Mouse (Mus musculus): ENCODE results near the gene Gon7.

The Gon7 gene

DNA sequence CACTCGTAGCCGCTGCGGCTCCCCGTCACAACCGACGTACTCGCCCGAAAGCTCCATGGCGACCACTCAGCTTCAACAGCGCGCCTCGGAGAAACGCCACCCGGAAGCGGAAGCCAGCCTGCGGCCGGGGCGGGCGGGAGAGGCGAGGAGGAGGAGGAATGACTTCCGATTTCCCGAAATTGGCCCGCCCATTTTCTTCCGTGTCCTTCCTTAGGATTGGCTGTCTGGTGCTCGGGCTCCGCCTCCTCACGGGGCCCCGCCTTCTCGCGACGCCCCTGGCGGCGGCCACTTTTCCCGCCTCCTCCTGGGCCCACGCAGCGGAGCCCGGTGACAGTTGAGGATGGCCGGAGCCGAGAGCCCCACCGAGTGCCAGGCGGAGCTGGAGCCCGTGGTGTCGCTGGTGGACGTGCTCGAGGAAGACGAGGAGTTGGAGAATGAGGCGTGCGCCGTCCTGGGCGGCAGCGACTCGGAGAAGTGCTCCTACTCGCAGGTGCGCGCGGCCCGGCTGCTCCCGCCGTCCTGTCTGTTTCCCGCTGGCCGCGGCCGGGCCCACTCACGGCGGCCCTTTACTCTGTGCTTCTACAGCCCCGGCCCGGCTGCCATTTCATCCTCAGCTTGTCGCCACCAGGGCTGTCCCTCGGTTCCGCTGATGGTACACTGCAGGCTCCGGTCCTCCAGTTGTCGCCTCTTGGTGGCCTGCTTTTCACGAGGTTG lies at the start of gene Gon7, which contains the start of the genes Gm28051 and Ubr7:
Gon7 (minus strand) TSS at position 115 of the 714 bp plus-strand sequence.
Gm28051 (minus strand) TSS at position 77 of the 714 bp plus-strand sequence.
Ubr7 (plus strand) TSS at position 279 of the 714 bp plus-strand sequence.
- peak; percentile 95 for DNase-seq (ENCODE audit: low spot score in 2 of 2)

DNA sequence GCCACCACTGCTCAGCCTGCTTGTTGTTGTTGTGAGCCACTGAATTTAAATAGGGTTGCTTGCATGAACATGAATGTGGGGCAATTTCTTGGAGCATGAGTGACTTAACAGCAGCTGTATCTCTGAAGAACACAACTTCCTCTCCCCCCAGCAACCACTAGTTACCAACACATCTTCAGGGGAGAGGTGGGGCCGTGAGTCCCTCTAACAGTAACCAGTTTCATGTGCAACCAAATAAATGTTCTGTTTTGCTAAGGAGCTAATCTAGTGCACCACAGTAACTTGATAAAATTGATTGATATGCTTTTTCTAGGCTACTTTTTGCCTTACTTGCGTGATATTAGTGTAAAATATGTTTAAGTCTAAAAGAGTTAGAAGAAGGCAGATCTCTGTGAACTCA lies 41.9 kb upstream of the Gon7 start:
- no peak for DNase-seq (ENCODE audit: low spot score in 2 of 2)

DNA sequence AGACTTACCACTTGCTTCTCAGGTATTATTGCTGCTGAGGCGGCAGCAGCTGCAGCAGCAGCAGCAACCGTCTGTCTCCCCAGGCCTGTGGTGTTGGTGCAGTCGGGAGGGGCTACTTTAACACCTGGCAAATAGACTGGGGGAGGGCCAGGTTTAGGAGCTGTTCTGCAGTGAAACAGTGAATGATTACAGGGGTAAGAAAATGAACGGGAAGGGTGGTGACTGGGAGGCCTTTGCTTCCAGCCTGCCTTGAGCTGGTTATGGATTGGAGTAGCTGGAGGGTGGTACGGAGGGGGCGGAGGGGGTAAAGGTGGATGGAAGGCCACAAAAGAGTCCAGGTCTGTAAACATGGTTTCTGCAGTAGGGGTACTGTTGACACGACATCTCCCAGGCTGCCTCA lies 30.3 kb upstream of the Gon7 start:
- DNase-seq (ENCODE audit: low spot score in 2 of 2): no peak

DNA sequence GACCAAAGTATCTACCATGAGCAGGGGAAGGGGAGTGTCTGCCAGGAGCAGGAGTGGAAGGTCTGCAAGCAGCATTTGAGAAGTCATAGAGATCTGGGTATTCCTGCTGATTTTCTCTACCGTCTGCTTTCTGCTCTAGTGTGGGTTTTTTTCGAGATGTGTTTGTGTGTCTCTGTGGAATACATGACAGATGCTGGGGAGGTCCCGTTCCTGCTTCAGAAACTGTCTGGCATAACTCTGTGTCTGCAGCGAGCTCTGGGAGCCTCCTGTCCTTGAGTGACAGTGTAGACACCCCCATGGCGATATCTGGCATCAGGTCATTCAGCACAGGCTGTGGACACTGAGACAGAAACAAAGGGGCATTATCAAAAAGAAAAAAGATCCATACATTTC lies 28.0 kb upstream of the Gon7 start:
- no peak for DNase-seq (ENCODE audit: low spot score in 2 of 2)

DNA sequence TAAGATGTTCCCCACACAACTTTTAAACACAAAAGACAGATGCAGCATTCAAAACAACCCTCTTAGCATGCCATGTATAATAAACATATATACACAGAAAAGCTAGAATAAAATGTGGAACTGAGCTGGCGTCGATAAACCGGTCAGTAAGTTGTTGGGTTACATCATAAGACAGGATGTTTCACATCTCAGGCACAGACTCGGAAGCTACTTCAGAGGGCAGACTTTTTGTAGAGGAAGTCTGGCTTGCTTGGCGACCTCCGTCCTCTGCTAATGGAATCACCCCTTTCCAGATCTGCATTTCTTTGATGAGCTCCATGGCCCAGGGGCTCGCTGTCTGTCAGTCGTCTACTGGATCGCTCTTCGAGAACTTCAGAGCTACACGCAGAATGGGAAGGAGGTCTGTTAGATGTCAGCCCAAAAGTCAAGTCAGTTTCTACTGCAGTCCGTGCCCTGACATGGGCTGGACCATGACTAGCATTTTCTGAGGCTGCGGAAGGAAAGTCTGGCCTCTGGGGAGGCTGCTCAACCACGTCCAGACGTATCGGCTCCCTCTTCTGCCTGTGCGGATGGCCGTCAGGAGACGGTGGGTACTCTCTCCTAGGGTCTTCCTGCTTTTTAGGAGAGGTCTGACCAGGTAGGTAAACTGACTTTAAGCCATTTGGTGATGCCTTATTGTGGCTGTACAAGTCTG lies 27.4 kb upstream of the Gon7 start:
- no peak for DNase-seq (ENCODE audit: low spot score in 2 of 2)

DNA sequence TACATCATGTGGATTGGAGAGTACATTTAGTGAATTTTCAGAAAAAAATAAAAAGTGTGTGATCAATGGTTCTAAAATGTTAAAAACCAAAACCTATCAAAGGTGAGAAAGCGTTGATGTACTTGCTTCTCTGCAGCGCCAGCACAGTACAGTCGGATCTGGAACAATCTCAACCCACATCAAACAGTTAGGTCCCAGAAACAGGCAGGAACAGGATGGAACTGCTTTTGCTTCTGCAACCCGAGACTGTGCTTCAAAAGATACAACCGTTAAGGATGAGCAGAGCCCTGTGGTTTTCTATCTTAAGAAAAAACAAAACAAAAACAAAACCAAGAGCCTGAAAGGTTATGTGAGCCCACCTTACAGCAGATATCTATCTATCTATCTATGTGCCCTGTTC lies 25.2 kb upstream of the Gon7 start:
- no peak for DNase-seq (ENCODE audit: low spot score in 2 of 2)

DNA sequence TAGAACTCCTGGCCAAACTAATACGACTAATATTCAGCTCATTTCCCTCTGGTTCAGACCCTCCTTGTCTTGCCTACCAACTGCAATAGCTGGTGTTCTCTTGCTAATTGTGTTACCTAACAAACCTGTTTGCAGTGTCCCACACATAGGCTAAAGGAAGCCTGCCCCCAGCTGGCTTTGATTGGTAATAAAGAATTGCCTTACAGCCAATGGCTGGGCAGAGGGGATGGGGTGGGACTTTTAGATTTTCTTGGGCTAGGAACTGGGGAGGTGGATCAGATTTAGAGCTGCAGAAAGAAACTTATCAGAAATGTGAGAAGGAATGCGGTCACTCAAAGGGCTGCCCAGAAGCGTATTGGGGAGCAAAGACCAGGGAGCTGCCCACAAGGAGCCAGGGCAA lies 21.8 kb upstream of the Gon7 start:
- DNase-seq (ENCODE audit: low spot score in 2 of 2): no peak

DNA sequence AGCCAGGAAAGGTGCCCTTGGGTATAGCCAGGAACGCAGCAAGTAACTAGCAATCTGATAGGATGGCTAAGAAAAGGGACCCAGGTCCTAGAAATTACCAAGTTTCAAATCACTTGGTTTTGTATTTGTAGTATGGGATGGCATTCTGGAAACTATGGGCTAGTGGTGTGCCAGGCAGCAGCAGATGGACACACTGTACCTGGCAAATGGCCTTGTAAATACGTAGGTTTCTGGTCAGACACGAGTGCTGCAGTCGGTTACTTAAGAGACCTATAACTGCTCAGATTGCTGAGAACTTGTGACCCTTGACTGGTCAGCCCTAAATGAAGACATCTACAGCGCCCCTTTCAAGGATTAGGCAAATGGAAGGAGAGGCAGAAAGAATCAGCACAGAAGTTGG lies 20.5 kb upstream of the Gon7 start:
- no peak for DNase-seq (ENCODE audit: low spot score in 2 of 2)

DNA sequence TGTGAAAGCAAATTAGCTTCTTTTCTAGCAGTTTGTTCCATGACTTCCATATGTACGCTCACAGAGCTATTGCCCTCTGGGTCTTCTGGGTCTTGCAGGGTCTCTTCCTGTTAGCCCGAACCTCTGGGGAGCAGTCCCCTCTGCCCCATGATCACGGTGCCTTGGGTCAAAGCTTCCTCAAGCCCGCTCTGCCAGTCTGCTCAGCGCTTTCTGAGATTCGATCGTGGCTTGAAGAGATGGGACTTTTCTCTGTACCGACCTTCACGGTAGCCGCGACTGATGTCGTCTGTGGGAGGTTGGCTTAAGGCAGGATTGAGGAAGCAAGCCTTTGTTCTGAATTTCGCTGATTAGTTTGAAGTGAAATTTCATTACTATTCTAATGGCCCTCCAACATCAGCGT lies 18.4 kb upstream of the Gon7 start:
- no peak for DNase-seq (ENCODE audit: low spot score in 2 of 2)

DNA sequence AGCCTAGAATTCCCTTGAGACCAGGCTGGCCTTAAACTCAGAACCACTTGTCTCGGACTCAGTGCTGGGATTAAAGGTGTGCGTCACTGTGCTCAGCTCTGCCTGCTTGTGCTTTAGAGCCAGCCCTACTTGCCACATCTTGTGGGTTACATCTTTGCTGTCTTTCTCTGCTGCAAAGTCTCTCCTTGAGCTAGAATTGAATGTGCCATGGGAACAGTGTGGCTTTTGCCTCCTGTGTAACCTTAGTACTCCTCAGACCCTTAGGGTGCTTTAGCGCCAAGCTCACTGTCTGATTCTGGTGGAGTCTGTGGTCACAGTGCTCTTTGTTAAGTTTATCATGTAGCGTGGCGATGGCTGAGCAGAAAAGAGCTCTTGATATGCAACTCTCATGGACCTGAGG lies 15.1 kb upstream of the Gon7 start:
- DNase-seq (ENCODE audit: low spot score in 2 of 2): no peak

DNA sequence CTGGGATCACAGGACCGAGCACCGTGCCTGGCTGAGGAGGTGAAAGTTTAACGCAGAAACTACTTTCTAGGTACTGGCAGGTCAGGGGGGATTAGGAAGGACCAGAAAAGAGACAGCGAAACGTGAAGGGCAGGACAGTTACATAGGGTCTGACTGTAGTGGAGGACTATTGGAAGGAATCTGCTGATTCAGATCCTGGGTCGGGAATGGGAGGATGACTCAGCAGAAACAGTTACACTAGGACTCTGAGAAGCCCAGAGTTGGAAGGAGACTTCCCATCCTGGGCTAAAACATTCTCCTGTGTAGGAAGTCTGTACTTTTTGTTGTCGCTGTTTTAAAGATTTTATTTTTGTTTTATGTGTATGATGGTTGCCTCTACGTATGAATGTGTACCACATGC lies 14.0 kb upstream of the Gon7 start:
- DNase-seq (ENCODE audit: low spot score in 2 of 2): no peak

DNA sequence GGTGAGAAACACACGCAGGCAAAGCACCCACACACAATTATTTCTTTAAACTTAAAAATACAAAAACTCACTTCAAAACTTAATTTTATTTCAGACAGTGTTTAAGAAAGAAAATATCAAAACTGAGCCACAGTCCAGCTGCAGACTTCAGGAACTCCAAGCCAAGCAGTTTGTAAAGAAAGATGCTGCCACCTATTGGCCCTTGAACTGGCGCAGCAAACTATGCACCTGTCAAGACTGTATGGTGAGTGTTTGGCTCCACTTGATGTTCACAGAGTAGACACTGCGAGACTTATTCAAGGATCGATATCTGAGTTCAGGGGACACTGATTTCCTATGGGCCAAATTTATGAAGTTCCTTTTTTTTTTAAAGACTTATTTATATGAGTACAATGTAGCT lies 11.4 kb upstream of the Gon7 start:
- DNase-seq (ENCODE audit: low spot score in 2 of 2): no peak

DNA sequence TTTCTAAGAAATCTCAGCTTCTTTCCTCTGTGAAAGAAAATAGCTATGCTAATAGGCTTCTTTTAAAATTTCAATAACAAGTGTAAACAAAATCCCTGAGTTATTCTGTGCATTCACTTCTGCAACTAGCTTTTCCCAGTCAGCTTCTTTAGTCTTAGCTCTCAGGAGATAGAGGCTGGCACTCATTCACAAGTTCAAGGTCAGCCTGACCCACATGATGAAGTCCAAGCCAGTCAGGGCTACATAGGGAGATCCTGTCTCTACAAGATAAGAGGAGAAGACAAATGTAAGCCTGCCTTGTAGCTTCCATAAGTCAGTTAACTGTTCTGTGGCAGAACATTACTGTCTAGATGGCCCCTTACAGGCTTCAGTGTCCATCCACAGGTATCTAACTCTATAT lies 6.1 kb upstream of the Gon7 start:
- no peak for DNase-seq (ENCODE audit: low spot score in 2 of 2)

DNA sequence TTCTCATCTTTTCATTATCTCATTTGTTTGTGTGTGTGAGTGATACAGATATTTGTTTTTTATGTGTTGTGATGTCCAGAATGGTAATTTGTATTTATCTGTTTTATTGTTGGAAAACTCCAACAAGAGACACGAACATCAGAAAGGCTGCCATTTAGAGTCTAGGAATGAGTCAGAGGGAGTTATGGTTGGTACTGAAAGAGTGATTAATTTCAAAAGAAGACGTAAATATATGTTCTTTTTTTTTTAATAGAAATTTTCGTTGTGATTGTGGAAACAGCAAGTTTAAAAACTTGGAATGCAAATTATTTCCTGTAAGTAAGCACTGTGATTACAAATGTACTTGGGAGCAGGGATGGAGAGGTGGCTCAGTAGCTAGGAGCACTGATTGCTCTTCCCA lies 4.1 kb upstream of the Gon7 start:
- DNase-seq (ENCODE audit: low spot score in 2 of 2): no peak

DNA sequence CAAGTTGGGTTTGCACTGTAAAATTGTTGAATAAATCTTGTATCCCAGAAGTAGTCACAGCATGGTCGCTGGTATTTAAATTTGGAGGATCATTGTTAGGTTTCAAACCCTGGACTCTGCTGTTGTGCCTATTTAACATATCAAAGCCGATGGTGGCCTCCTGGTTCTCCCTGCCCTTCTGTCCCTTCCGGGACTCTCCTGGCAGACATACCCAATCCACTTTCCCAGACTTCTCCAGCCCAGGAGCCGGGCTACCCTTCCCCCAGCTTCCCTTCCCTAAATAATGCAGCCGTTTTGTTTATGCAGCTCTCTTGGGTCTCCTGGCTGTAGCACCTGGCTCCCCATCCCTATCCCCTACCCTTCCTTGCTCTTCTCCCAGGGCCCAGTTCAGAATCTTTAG lies 1.3 kb upstream of the Gon7 start:
- no peak for DNase-seq (ENCODE audit: low spot score in 2 of 2)

DNA sequence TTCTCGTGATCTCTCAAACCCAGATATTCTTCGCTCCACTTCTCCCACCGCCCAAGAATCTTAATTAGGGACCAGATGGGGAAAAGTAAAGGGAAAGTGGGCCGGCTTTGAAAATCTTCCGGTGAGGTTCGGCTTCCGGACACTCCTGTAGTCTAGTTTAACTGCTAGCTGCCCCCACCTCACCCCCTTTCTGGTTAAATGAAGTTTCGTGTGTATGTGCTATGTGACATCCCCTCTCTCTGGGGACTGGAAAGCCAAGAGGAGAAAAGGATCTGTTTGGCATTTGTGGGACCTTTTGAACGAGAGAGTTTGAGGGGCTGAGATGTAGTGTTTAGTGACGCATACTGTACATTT lies 777 bp upstream of the Gon7 start, which contains the start of gene Gm20604:
Gm20604 (minus strand) TSS at position 270 of the 354 bp plus-strand sequence.
- no peak for DNase-seq (ENCODE audit: low spot score in 2 of 2)

DNA sequence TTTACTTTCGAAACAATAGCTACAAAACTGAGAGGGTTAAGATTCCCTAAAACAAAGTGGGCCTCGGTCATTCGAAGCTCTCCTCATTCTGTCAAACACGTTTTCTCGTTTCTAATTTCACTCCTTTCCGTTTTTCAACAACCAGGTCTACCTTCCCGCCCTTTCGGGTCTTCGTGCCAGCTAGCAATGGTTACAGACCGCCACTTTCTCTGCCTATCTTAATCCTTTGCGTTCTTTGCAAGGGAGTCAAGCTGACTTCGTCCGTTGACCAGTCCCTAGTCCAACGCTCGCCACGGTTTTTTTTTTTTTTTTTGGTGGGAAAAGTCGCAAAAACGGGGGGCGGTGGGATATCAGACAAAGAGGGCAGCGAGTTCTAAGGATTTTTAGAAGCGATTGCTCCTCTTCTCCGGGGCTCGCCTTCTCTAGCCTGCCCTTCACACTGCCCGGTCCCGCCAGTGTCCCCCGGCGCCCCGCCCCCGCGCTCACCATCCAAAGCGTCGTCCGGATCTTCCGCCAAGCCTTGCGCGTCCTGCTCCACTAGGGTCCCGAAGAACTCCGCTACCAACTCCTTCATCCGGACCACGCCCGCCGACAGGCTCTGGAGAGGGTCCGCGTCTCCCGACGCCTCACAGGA lies 431 bp downstream of the Gon7 start:
- DNase-seq (ENCODE audit: low spot score in 2 of 2): no peak

DNA sequence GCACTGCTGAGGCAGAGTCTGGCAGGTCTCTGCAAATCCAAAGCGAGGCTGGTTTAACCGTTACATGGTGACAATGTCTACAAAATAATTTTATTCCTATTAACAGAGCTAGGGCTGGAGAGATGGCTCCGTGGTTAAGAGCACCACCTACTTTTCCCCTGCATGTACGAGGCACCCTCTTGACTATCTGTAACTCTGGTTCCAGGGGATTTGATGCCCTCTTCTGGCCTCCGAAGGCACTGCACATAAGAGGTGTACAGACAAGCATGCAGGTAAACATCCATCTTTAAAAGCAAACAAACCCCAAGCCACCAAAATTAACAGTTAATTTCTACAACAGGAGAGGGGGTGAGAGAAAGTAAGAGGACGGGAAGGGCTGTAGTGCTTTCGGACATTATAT lies 1.3 kb downstream of the Gon7 start:
- no peak for DNase-seq (ENCODE audit: low spot score in 2 of 2)

DNA sequence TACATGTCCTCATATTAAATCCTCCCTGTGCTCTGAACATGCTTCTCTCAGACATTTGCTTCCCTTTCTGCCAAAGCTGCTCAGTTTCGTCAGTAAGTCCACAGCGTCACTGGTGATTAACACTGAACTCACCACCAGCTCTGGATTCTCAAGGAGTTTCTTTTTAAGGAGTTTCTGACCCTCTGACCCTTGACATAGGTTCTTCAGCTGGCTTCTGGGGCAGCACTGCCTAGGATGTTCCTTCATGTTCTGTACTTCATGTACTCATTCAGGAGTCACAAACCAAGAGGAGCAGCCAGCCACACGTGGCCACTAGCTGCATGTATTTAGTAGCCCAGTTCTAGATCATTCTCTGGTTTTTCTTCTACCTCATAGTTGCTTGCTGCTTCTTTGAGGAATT lies 9.3 kb downstream of the Gon7 start:
- DNase-seq (ENCODE audit: low spot score in 2 of 2): no peak

DNA sequence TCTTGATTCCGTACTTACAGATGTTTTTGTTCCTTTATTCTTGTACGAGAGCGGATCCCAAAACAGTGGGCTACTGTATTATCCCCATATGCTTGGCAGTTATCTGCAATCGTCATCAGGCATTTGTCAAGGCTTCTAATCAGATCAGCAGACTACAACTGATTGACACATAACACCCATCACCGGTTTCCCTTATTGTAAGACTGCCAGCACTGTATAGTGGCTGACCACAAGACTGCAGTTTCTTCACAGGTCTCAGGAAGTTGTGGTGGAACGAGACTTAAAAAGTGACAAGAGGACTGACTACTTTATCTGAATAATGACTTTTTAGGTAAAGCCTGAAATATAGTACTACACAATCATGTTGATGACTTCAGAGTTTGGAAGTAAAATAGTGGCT lies 12.8 kb downstream of the Gon7 start:
- no peak for DNase-seq (ENCODE audit: low spot score in 2 of 2)

DNA sequence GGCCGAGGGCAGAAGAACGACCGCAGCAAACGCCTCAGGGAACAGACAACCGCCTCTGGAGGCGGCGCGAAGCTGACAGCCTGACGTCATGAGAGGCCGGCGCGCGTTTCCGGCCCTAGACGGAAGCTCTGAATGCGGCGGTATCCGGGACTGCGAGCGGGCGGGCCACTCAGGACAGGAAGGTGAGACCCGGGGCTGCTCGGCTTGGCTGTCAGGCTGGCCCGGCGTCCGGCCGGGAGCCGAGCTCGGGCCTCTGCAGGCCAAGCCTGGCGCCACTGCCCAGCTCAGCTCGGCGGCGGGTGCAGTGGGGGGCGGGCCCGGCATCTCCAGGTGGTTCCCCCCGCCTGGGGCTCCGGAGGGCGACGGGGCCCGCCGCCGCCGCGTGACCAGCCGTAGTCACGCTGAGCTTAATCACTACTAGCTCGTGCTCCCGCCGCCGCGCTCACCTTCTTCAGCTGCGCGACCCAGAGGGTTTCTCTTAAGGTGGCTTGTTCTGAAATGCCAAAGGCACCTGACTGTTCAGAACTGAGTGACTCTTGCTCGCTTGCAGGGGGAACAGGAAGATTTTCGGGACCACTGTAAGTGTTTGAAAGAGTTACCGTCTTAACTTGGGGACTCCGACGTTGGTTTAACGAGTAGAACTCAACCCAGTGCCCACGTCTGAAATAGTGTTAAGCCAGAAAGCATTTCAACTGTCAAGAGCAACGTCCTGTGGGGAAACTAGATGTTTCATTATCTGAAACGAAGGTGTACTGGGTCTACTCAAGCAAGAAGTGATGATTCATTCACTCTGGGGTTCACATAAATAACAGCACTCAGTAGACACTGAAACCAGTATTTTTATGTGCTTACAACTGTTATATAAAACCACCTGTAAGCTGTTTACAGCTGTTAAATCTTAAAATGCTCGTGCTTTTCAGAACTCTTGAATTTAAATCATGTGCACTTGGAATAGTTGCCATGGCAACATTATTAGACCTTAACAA lies 13.7 kb downstream of the Gon7 start, which contains the start of the genes Moap1 and Tmem251:
Moap1 (minus strand) TSS at position 73 of the 986 bp plus-strand sequence.
Tmem251 (plus strand) TSS at position 174 of the 986 bp plus-strand sequence.
- DNase-seq (ENCODE audit: low spot score in 2 of 2): peak; percentile 74 to 87
